Mouse (Mus musculus) spleen, adult 2 months (tissue): ENCODE data around the gene Fam19a2.

ENCODE experiments used
- CTCF ChIP-seq: fragments of 200-500 bp; IDR thresholded peaks from 2 replicates; pipeline ENCODE4 v1.5.1; 2011; ENCODE audit warnings: mild to moderate bottlenecking, inconsistent platforms; ENCODE audit not compliant: insufficient read depth, insufficient read length, insufficient replicate concordance; ENCODE audit errors: extremely low read depth
- POLR2A ChIP-seq: fragments of 200-500 bp; IDR thresholded peaks from 2 replicates; pipeline ENCODE4 v1.6.1; 2011; ENCODE audit warnings: low read depth, low read length, inconsistent platforms

DNA sequence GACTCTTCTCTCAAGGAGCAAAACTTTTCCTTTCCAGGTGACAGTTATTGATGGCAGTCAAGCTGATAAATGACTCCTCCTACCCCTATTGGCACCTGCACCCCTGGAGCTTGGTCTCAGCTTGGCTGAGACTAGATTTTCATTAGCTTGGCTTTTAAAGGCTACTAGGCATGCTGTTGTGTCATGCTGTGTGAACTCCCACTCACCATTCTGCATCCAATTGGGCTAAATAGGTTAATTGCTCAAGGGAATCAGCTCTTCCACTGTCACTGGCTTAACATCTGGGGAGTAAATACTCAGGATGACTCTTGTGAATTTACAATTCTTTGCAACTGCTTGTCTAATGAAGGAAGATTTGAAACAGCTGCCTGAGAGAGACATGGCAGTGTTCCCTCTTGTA lies 407.4 kb downstream of the Fam19a2 start:
- TF ChIP-seq CTCF (no peak), POLR2A (no peak)
